Mouse (Mus musculus) liver, embryonic 14.5 days (tissue): ENCODE measurements around the gene Cldnd2.

Experiments
- CTCF ChIP-seq: IDR thresholded peaks from 2 replicates; pipeline ENCODE4 v1.5.1; 2016; ENCODE audit warnings: antibody characterized with exemption, low read depth, control low read depth
- EP300 ChIP-seq: IDR thresholded peaks from 2 replicates; pipeline ENCODE4 v1.6.1; 2016; ENCODE audit warnings: antibody characterized with exemption, low read depth

DNA sequence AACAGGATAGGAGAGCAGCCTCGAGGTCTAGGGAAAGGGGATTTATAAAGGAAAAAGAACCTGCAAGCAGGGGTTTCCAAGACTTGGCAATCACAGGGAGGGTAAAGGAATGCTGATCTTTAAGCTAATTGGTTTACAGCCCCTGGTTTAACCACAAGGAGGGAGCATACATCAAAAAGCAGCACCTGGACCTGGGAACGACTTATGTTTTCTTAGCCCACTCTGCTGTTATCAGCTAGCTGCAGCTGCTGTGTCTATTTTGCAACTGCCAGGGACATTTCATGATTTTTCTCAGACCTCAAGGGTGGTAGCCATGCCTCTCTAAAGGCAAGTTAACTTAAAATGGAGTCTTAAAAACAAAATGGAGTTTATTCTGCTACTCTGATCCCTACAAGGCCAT lies 37.9 kb upstream of the Cldnd2 start:
- TF ChIP-seq CTCF (no peak), EP300 (peak; percentile 23; the same call in 1 of the 2 replicates)
